16 mouse cellular contexts compared by ENCODE assay signal in genomic region chr6:17887765-17888164, GRCm38 (mm10).
"Had no signal": no experiment of that assay in that cellular context is flagged by ENCODE, and none has a peak within 500 bp of the region (broad histone marks: within the 10 kb centered on the region; RNA-seq: fewer than 3 reads in every experiment).

No protein-coding gene starts in this region.

- ATAC-seq: intestine, embryonic 15.5 days had no signal

- DNase-seq: kidney, adult 11 months; kidney, adult 8-10 months; kidney, postnatal 10 days; kidney, postnatal 36 days; layer of hippocampus, postnatal 36 days; liver, embryonic 13.5 days; midbrain, embryonic 14.5 days; right cerebral cortex, postnatal 25 days; thymus, adult 2 months; thymus, postnatal 14 days; thymus, postnatal 4 days had no signal

- H3K27me3 ChIP-seq: intestine, embryonic 15.5 days; kidney, embryonic 15.5 days; liver, embryonic 13.5 days; megakaryocyte, embryonic 14.5 days had no signal

- H3K4me3 ChIP-seq: intestine, embryonic 15.5 days; kidney, embryonic 15.5 days; left cerebral cortex, adult 2 months; liver, embryonic 13.5 days; megakaryocyte, embryonic 14.5 days had no signal

- H3K4me2 ChIP-seq: intestine, embryonic 15.5 days; kidney, embryonic 15.5 days; liver, embryonic 13.5 days; midbrain, embryonic 11.5 days had no signal

- H3K36me3 ChIP-seq: intestine, embryonic 15.5 days; kidney, embryonic 15.5 days had no signal

- H3K9me3 ChIP-seq: intestine, embryonic 15.5 days; kidney, embryonic 15.5 days; liver, embryonic 13.5 days; megakaryocyte, embryonic 14.5 days had no signal

- H3K9ac ChIP-seq: intestine, embryonic 15.5 days; kidney, embryonic 15.5 days; liver, embryonic 13.5 days had no signal

- H3K27ac ChIP-seq: intestine, embryonic 15.5 days; kidney, embryonic 15.5 days; left cerebral cortex, adult 2 months; liver, embryonic 13.5 days had no signal

- H3K4me1 ChIP-seq: intestine, embryonic 15.5 days; kidney, embryonic 15.5 days had no signal
